Mouse (Mus musculus): Measurements from ENCODE around the gene Ube2dnl2.

Gene Ube2dnl2

DNA sequence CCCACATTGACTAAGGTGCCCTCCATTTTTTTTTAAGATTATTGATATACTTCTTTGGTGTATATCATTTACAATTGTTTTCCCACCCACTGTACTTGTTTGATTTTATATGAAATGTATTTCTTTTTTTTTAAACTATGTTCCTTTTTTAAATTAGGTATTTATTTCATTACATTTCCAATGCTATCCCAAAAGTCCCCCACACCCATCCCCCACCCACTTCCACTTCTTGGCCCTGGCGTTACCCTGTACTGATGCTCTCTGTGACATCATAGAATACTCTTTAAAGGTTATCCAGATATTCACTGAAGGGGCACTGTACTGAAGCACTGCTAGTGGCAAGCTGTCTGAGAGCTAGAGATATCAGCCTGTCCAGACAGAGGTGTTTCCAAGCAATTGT lies at the start of gene Ube2dnl2:
Gene Ube2dnl2, plus strand, starts transcription at position 301 of the 400 bp plus-strand sequence.
- DNase-seq, result no peak

DNA sequence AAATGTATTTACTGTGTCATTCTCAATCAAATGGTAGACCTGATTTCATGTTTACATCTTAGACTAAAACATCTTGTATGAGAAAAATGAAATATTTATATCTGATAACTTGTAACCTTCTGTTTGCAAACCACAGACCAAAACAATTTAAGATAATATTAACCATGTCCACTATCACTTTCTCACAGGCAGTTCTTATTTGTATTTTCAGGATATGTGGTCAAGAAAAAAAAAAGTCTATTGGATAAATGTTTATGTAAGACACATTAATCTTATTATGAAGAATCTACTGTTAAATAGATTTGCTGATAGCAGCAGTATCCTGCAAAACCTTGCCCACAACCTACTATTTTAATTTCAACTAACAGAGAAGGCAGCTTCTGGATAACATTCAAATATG lies 11.9 kb upstream of the Ube2dnl2 start:
- no peak for DNase-seq

DNA sequence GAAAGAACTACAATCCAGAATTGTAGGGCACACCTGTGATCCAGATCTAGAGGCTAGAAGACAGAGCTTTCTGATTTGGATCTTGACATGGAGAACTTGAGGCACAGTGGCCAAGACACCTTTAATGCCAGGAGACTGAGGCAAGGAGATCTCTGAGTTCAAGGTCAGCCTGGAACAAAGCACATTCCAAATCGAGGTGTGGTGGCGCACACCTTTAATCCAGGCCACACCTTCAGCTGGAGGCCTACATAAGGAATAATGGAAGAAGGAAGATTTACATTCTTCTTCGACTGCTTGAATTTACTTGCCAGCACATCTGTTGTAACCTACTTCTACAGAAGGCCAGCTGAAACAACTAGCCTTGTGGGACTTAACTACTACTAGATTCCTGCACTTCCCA lies 9.9 kb upstream of the Ube2dnl2 start:
- no peak for DNase-seq

DNA sequence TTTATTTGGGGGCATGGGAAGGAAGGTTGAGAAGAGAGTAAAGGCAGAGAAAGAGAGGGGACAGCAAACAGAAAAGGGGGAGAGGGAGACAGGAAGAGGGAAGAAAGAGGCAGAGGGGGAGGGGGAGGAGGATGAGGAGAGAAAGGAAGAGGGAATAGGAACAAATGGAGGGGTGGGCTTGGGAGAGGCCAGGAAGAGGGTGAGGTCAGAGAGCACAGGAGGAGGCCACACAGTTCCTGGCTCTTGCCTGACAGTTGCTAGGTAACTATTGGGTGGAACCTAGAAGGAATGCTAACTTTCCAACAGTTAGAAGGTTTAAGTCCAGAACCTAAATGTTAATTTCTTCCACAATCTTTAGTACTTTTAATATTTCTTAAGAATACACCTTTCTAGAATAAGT lies 4.0 kb upstream of the Ube2dnl2 start:
- no peak for DNase-seq

DNA sequence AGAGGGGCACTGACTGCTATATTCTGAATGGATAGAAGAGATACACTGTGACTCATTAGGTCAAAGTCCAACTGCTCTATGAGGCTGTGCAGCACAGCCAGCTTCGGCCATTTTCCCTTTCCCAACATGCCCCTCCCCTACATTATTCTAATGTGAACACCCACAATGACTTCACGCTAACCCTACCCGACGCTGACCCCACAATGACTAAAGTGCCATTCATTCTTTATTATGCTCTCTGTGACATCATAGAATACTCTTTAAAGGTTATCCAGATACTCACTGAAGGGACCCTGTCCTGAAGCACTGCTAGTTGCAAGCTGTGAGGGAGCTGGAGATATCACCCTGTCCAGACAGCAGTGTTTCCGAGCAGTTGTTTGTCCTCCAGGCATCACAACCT lies 2.7 kb upstream of the Ube2dnl2 start, which contains the start of gene Ube2dnl1:
Gene Ube2dnl1, plus strand, starts transcription at position 301 of the 400 bp plus-strand sequence.
- DNase-seq, result no peak

DNA sequence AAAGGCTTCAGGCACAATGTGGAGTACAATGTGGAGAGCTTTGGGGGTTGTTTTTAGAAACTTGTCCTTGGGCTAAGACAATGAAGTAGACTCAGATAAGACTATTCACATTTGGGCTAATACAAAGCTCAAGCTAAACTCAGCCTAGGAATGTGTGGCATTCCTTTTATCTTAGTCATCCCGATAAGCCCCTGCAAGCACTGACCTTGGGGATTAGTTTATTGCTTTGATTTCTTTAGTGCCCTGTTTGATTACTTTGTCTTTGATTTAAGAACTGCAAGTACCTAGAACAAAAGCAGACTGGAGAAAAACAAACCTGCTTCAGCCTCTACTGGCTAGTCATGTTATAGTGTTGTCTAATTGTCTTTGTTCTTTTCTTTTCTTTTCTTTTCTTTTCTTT lies 47.7 kb downstream of the Ube2dnl2 start:
- no peak for DNase-seq
